Mouse (Mus musculus): ENCODE measurements around the gene Pecam1.

The Pecam1 gene

DNA sequence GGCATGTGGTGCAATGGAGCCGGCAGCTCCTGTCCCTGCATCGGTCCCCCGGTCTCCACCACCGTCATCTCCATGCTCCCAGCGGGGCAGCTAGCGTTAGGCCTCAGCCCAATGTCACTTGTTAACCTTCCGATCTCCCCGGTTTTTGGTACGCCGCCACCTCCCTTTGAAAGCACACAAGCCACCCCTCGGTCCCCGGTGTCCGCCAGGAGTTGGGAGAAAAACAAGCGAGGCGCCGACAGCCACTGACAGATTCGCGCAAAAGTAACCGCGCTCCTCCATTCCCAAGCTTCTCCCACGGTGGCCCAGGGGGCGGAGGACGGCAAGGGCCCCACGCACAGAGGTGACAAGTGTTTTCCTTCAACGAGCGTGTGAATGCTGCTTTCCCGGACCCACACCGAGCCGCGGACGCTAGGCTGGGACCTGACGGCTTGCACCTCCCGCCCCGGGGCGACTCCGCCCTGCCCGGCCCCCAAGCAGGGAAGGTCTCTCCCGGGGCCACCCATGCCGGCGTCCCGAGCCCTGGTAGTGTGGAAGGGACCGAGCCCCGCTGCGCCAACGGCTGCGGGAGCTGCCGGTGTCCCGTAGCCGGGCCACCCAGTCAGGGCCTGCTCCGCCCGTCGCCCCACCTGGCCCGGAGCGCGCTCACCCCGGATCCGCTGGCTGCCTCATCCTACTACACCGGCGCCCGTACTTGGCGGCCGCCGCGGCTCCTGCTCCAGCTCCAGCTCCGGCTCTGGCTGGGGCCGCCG is 138.0 kb downstream of the Pecam1 start:
- in situ Hi-C loops (cut with MboI; ENCODE audit: unreplicated experiment in 2 of 2) = no loop called here

GRCm38 (mm10) chr11:106609731-106610130 is 140.7 kb downstream of the Pecam1 start:
- in situ Hi-C loops (cut with MboI; ENCODE audit: unreplicated experiment in 2 of 2) = no loop called here

GRCm38 (mm10) chr11:106607316-106607715 is 143.1 kb downstream of the Pecam1 start:
- in situ Hi-C loops (cut with MboI; ENCODE audit: unreplicated experiment in 2 of 2) = no loop called here

DNA sequence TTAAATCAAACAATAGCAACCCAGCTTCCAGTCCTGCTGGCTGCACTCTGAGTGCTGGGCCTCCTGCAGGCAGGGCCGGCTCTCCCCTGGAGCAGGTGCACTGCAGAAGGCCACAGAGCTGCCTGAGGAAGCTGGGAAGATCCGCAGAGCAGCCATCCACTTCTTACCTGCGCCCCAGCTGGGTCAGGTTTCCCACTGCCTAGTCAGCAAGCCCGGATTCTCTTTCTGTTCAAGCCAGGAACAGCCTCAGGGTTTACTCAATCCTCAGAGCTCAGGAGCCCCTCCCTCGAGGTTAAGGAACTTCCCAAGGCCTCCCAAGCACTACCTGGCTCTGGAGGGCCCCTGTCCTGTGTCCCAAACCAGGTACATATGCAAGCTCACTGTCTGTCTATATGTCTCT is 144.4 kb downstream of the Pecam1 start:
- in situ Hi-C loops (cut with MboI; ENCODE audit: unreplicated experiment in 2 of 2) = no loop called here
